ENCODE assay signal across 24 mouse cellular contexts in genomic region chr6:27262611-27263010, GRCm38 (mm10).
DNase-seq lines count a peak whose midpoint lies in the region; ATAC-seq lines count a peak whose summit lies in the region.
"Had no signal": no experiment of that assay in that cellular context is flagged by ENCODE, and none has a peak within 500 bp of the region (broad histone marks: within the 10 kb centered on the region; RNA-seq: fewer than 3 reads in every experiment).

No protein-coding gene starts in this region.

- no peak overlapping the region for H3K27ac ChIP-seq in hindbrain, embryonic 11.5 days (ENCODE audit: low read depth, low read length)
- no peak overlapping the region for H3K27ac ChIP-seq in liver, embryonic 11.5 days (ENCODE audit: low read depth, low read length)
- H3K27ac ChIP-seq: embryonic facial prominence, embryonic 10.5 days; embryonic facial prominence, embryonic 12.5 days; forebrain, embryonic 13.5 days; forebrain, embryonic 15.5 days had no signal

- no peaks in the 10 kb centered on the region for H3K36me3 ChIP-seq in hindbrain, embryonic 11.5 days (ENCODE audit: control insufficient read depth, insufficient read depth, low read length)
- H3K36me3 ChIP-seq in liver, embryonic 11.5 days (ENCODE audit: control insufficient read depth, insufficient read depth, low read length) = no peaks in the 10 kb centered on the region
- H3K36me3 ChIP-seq: embryonic facial prominence, embryonic 10.5 days; embryonic facial prominence, embryonic 12.5 days; forebrain, embryonic 15.5 days; G1E had no signal

- DNase-seq in ES-CJ7 (ENCODE audit: low read depth, low spot score) (peak; percentile 59), WW6 (ENCODE audit: low read depth, low spot score) (peak; percentile 34)
- peak; percentile 31 for DNase-seq in Muller cell, postnatal 12 days (ENCODE audit: inconsistent ontology term)
- DNase-seq in hindbrain, embryonic 11.5 days (ENCODE audit: low spot score) = no peak
- no peak for DNase-seq in gastrocnemius, adult 8-10 months (ENCODE audit: low spot score in 2 of 2)
- DNase-seq in liver, embryonic 11.5 days (ENCODE audit: low spot score) = no peak
- DNase-seq: adrenal gland, adult 8-10 months; adrenal gland, postnatal 14 days; adrenal gland, postnatal 36 days; B cell, adult 2 months; cerebellum, adult 11-12 months; cerebellum, adult 2 months; cerebellum, adult 9-10 months; cerebellum, postnatal 10 days; cerebellum, postnatal 25 days; forebrain, postnatal 0 days had no signal

- no peaks in the 10 kb centered on the region for H3K4me1 ChIP-seq in hindbrain, embryonic 11.5 days (replicated peaks; ENCODE audit: control insufficient read depth, insufficient read depth, low read length)
- H3K4me1 ChIP-seq in liver, embryonic 11.5 days (replicated peaks; ENCODE audit: control insufficient read depth, insufficient read depth, low read length) = no peaks in the 10 kb centered on the region
- H3K4me1 ChIP-seq: embryonic facial prominence, embryonic 10.5 days; embryonic facial prominence, embryonic 12.5 days; forebrain, embryonic 13.5 days; forebrain, embryonic 15.5 days had no signal

- no peak overlapping the region for H3K4me2 ChIP-seq in hindbrain, embryonic 11.5 days (replicated peaks; ENCODE audit: low read depth, low read length)
- no peak overlapping the region for H3K4me2 ChIP-seq in liver, embryonic 11.5 days
- H3K4me2 ChIP-seq: embryonic facial prominence, embryonic 12.5 days; forebrain, embryonic 13.5 days; forebrain, embryonic 15.5 days had no signal

- H3K27me3 ChIP-seq in hindbrain, embryonic 11.5 days (ENCODE audit: control insufficient read depth, insufficient read depth, low read length) = no peaks in the 10 kb centered on the region
- no peaks in the 10 kb centered on the region for H3K27me3 ChIP-seq in liver, embryonic 11.5 days (replicated peaks; ENCODE audit: control insufficient read depth, insufficient read depth, low read length)
- H3K27me3 ChIP-seq: CH12.LX; embryonic facial prominence, embryonic 12.5 days; forebrain, embryonic 13.5 days; forebrain, embryonic 15.5 days had no signal

- H3K9ac ChIP-seq in hindbrain, embryonic 11.5 days (ENCODE audit: low read depth, low read length) = no peak overlapping the region
- H3K9ac ChIP-seq in liver, embryonic 11.5 days (ENCODE audit: low read depth, low read length) = no peak overlapping the region
- H3K9ac ChIP-seq: embryonic facial prominence, embryonic 12.5 days; forebrain, embryonic 13.5 days; forebrain, embryonic 15.5 days; forebrain, postnatal 0 days had no signal

- H3K4me3 ChIP-seq in hindbrain, embryonic 11.5 days (ENCODE audit: low read depth, low read length) = no peak overlapping the region
- no peak overlapping the region for H3K4me3 ChIP-seq in liver, embryonic 11.5 days (ENCODE audit: low read depth, low read length)
- H3K4me3 ChIP-seq: embryonic facial prominence, embryonic 10.5 days; embryonic facial prominence, embryonic 12.5 days; forebrain, embryonic 13.5 days; forebrain, embryonic 15.5 days had no signal

- no peak for ATAC-seq in hindbrain, embryonic 11.5 days (ENCODE audit: low FRiP score)
- no peak for ATAC-seq in liver, embryonic 11.5 days (replicated peaks; ENCODE audit: low FRiP score)
- ATAC-seq: activated CD4-positive, CD25-positive, alpha-beta regulatory T cell, adult 4 months; CD4-positive, CD25-positive, alpha-beta regulatory T cell, adult 4 months; forebrain, embryonic 13.5 days; forebrain, embryonic 15.5 days; forebrain, postnatal 0 days had no signal

- H3K9me3 ChIP-seq in hindbrain, embryonic 11.5 days (ENCODE audit: control insufficient read depth, low read length) = no peaks in the 10 kb centered on the region
- H3K9me3 ChIP-seq in liver, embryonic 11.5 days (ENCODE audit: control insufficient read depth, low read length) = no peaks in the 10 kb centered on the region
- H3K9me3 ChIP-seq: embryonic facial prominence, embryonic 10.5 days; embryonic facial prominence, embryonic 12.5 days; forebrain, embryonic 13.5 days; forebrain, embryonic 15.5 days; G1E had no signal

Comparison
In these comparisons a context has a peak if more than half of its experiments do, and no peak if none do; other contexts are left out.
1. DNase-seq: peak in ES-CJ7 (single experiment), Muller cell, postnatal 12 days (single experiment) and WW6 (single experiment); none in hindbrain, embryonic 11.5 days (single experiment), gastrocnemius, adult 8-10 months (0 of 2) and liver, embryonic 11.5 days (single experiment).